Mouse (Mus musculus) neural tube, embryonic 14.5 days (tissue): ENCODE results near the gene Gls2. TPM values are rescaled to one million over a fixed set of nuclear protein-coding genes. Genes with fewer than 3 reads are reported as not detected.

Experiments used
- ATAC-seq: fragments of 200-750 bp; cut with Nextera tagmentation; 2 replicates; pipeline ENCODE4 v1.8.0; 2017; ENCODE audit warnings: low read depth, mild to moderate bottlenecking, moderate TSS enrichment, moderate library complexity
- H3K27ac ChIP-seq: fragments of 300-500 bp; sonication (generic); 2 replicates; pipeline ENCODE4 v1.5.1; 2014; ENCODE audit warnings: low read depth, mild to moderate bottlenecking, control low read depth, low read length, moderate library complexity, mixed read lengths
- H3K27me3 ChIP-seq: fragments of 300-500 bp; sonication (generic); 2 replicates; pipeline ENCODE4 v1.6.1; 2014; ENCODE audit warnings: low read length; ENCODE audit not compliant: control insufficient read depth, insufficient read depth
- H3K36me3 ChIP-seq: fragments of 300-500 bp; sonication (generic); 2 replicates; pipeline ENCODE4 v1.6.1; 2014; ENCODE audit warnings: low read length, mixed read lengths; ENCODE audit not compliant: control insufficient read depth, insufficient read depth
- H3K4me1 ChIP-seq: fragments of 300-500 bp; sonication (generic); 2 replicates; pipeline ENCODE4 v1.6.1; 2014; ENCODE audit warnings: low read length; ENCODE audit not compliant: control insufficient read depth, insufficient read depth
- H3K4me2 ChIP-seq: fragments of 300-500 bp; sonication (generic); 2 replicates; pipeline ENCODE4 v1.6.1; 2014; ENCODE audit warnings: mild to moderate bottlenecking, low read depth, low read length, control low read depth
- H3K4me3 ChIP-seq: fragments of 300-500 bp; sonication (generic); 2 replicates; pipeline ENCODE4 v1.5.1; 2014; ENCODE audit warnings: low read depth, low read length, control low read depth, mixed read lengths
- H3K9ac ChIP-seq: fragments of 300-500 bp; sonication (generic); replicated peaks from 2 replicates; pipeline ENCODE4 v1.6.1; 2014; ENCODE audit warnings: low read depth, mild to moderate bottlenecking, control low read depth, low read length, mixed read lengths
- H3K9me3 ChIP-seq: fragments of 300-500 bp; sonication (generic); 2 replicates; pipeline ENCODE4 v1.6.1; 2016; ENCODE audit warnings: low read length; ENCODE audit not compliant: control insufficient read depth
- WGBS: fragments of 180-500 bp; shearing (Covaris S2); extraction: QIAGEN DNeasy Blood & Tissue Kit; methylation state at CpG from one replicate; pipeline ENCODE4 v1.1.7; 2014; 5-methylcytosine and 5-hydroxymethylcytosine counted together
- polyA plus RNA-seq: library from polyadenylated mRNA; unstranded; fragments of >200 nt; fragmentation: Nextera tagmentation; extraction: Ambion mirVana; gene quantifications from 2 replicates; pipeline ENCODE4 v1.2.1, GENCODE M21; 2014

The Gls2 gene
- polyA plus RNA-seq, 1 experiment from 2014 or later = 2.8 TPM

DNA sequence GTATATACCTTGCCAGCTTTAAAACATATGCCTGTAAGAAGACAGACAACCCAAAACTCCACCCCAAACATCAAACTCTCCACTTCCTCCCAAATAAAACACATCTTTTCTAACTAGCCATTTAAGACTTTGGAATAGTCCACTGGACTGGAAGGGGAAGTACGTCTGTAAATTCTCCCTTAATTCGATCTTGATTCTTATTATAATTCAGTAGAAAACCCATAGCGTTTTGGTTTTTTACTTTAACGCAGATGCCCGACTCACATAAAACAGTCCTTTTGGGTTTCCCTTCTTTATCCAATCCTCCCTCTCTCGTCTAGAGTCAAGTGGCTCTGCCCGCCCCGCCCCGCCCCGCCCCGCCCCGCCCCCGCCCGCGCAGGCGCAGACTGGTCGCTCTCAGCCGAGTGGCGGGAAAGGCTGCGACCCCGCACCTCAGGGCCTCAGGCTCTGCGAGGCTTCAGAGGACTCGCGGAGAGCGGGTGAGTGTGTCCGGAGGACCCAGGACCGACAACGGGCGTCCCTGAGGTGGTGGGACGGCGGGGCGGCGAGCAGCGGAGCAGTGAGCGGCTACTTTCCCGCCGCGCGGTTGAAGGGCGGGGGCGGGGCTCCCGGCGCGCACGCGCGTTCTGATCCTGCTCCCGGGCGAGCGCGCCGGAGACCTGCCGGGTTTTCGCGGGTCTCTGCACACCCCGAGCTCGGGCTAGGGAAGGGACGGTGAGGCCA is 37.6 kb downstream of the Gls2 start, which contains the start of gene Timeless:
Gene Timeless, plus strand, starts transcription at position 369 of the 723 bp plus-strand sequence.
- H3K9me3 ChIP-seq = no peaks in the 10 kb centered on the region
- peak within 1 kb of the TSS; percentile 62 for H3K4me2 ChIP-seq
- H3K36me3 ChIP-seq = no peaks in the 10 kb centered on the region
- 0 out of 2 replicates have a peak, but pooled peaks cover 3% of the 10 kb centered on the region for H3K4me1 ChIP-seq
- ATAC-seq = peak; percentile 91
- H3K27ac ChIP-seq = peak within 1 kb of the TSS; percentile 92
- H3K27me3 ChIP-seq = no peaks in the 10 kb centered on the region
- WGBS = under 1% methylated on average over 53 of the region's 58 CpGs
- H3K4me3 ChIP-seq = peak within 1 kb of the TSS; percentile 78
- peak within 1 kb of the TSS; percentile 80 for H3K9ac ChIP-seq

DNA sequence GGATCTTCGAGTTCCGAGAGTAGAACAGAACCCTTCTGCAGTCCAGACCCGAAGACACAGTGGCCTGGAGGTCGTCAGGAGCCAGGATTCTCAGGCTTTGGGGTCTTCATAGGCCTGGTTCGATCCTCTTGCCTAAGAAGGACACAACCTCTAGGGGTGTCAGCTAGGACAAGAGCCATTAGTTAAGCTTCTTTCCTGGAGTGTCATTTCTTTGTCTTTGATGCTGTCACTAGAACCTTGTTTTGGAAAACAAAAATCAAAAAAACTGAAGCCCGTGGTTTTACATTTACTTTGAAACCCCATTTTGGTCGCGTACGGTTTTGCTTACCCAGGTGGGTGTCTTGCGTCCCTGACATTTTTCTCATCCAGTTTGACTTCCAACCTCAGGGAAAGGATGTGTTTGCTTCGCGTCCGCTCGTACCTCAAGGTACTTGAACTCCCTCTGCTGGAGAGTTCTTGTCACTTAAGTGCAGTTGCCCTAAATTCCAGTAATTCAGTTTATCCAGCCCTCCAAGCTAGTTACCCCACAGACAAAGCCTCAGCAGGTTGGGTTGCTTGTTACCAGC is 38.2 kb downstream of the Gls2 start:
- H3K4me3 ChIP-seq = peak overlapping the region; percentile 78
- peak overlapping the region; percentile 80 for H3K9ac ChIP-seq
- H3K4me2 ChIP-seq = peak overlapping the region; percentile 62
- H3K36me3 ChIP-seq = no peaks in the 10 kb centered on the region
- peak overlapping the region; percentile 92 for H3K27ac ChIP-seq
- 0 out of 2 replicates have a peak, but pooled peaks cover 3% of the 10 kb centered on the region for H3K4me1 ChIP-seq
- 0 out of 2 replicates have a peak, but pooled peaks have one; percentile 32 for ATAC-seq
- 1% methylated on average over 14 of the region's 14 CpGs for WGBS
- H3K27me3 ChIP-seq = no peaks in the 10 kb centered on the region
- no peaks in the 10 kb centered on the region for H3K9me3 ChIP-seq

- H3K36me3 ChIP-seq = no peaks in the 10 kb centered on the region; the same call in 1 of the 2 replicates
- H3K27ac ChIP-seq = no peak overlapping the region
- 78% methylated on average over 4 of the region's 4 CpGs for WGBS
- 0 out of 2 replicates have a peak, but pooled peaks cover 3% of the 10 kb centered on the region for H3K4me1 ChIP-seq
- H3K9me3 ChIP-seq = no peaks in the 10 kb centered on the region
- no peak overlapping the region for H3K4me3 ChIP-seq
- no peaks in the 10 kb centered on the region for H3K27me3 ChIP-seq
- ATAC-seq = no peak
- no peak overlapping the region for H3K4me2 ChIP-seq
- H3K9ac ChIP-seq = no peak overlapping the region
Measured at GRCm38 (mm10) chr10:128236321-128236720, 42.1 kb downstream of the Gls2 start.

GRCm38 (mm10) chr10:128237807-128238480 is 43.7 kb downstream of the Gls2 start:
- H3K36me3 ChIP-seq = no peaks in the 10 kb centered on the region; the same call in 1 of the 2 replicates
- H3K27ac ChIP-seq = no peak overlapping the region
- H3K4me2 ChIP-seq = no peak overlapping the region
- WGBS = 74% methylated on average over 15 of the region's 15 CpGs
- H3K9ac ChIP-seq = no peak overlapping the region
- H3K9me3 ChIP-seq = no peaks in the 10 kb centered on the region
- no peaks in the 10 kb centered on the region for H3K27me3 ChIP-seq
- H3K4me3 ChIP-seq = no peak overlapping the region
- H3K4me1 ChIP-seq = no peaks in the 10 kb centered on the region
- no peak for ATAC-seq

DNA sequence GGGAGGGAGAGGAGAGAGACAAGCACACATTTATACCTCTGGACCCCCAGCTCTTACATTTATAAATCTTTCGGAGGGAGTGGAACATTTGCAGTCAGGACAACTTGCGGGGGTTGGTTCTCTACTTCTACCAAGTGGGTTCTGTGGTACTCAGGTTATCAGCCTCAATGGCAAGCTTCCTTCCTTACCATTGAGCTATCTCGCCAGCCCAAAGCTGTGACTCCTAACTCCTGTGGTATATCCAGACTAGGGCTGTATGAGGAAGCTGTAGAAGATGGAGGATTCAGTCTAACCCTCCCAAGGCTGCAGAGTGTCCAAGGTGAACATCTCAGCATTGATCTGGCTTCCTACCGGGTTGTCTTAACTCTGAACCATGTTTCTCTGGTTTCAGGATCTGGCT is 44.9 kb downstream of the Gls2 start:
- Histone ChIP-seq H3K4me3 (no peak overlapping the region), H3K9ac (no peak overlapping the region), H3K36me3 (peaks cover 4% of the 10 kb centered on the region), H3K27me3 (no peaks in the 10 kb centered on the region), H3K27ac (no peak overlapping the region), H3K4me1 (no peaks in the 10 kb centered on the region), H3K9me3 (no peaks in the 10 kb centered on the region), H3K4me2 (no peak overlapping the region)
- no peak for ATAC-seq
- WGBS = 94% methylated on average over 4 of the region's 4 CpGs

GRCm38 (mm10) chr10:128240131-128240530 is 45.9 kb downstream of the Gls2 start:
- no peak overlapping the region for H3K9ac ChIP-seq
- no peak overlapping the region for H3K27ac ChIP-seq
- H3K36me3 ChIP-seq = peaks cover 12% of the 10 kb centered on the region
- no peaks in the 10 kb centered on the region for H3K4me1 ChIP-seq
- no peak overlapping the region for H3K4me3 ChIP-seq
- H3K27me3 ChIP-seq = no peaks in the 10 kb centered on the region
- WGBS = 96% methylated on average over 18 of the region's 18 CpGs
- no peaks in the 10 kb centered on the region for H3K9me3 ChIP-seq
- no peak overlapping the region for H3K4me2 ChIP-seq
- ATAC-seq = no peak

GRCm38 (mm10) chr10:128243252-128243651 is 49.0 kb downstream of the Gls2 start:
- H3K4me3 ChIP-seq = no peak overlapping the region
- no peak for ATAC-seq
- H3K36me3 ChIP-seq = peaks cover 22% of the 10 kb centered on the region
- H3K27me3 ChIP-seq = no peaks in the 10 kb centered on the region
- H3K4me1 ChIP-seq = no peaks in the 10 kb centered on the region
- no peak overlapping the region for H3K4me2 ChIP-seq
- H3K27ac ChIP-seq = no peak overlapping the region
- H3K9me3 ChIP-seq = no peaks in the 10 kb centered on the region
- H3K9ac ChIP-seq = no peak overlapping the region
- 95% methylated on average over 8 of the region's 8 CpGs for WGBS

DNA sequence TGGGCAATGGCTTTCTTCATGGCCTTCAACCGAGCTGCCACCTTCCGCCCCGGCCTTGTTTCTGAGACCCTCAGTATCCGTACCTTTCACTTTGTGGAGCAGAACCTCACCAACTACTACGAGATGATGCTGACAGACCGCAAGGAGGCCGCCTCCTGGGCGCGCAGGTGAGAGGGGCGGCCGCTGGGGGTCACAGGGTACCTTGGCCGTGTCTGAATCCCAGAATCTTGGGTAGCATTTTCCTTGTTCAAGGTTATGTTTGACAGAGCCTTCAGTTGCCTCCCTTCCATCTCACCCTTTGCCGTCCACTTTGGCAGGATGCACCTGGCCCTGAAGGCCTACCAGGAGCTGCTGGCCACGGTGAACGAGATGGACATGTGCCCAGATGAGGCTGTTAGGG is 49.9 kb downstream of the Gls2 start:
- Histone ChIP-seq H3K36me3 (peaks cover 26% of the 10 kb centered on the region), H3K4me3 (no peak overlapping the region), H3K4me1 (no peaks in the 10 kb centered on the region), H3K9ac (no peak overlapping the region), H3K4me2 (no peak overlapping the region), H3K9me3 (no peaks in the 10 kb centered on the region), H3K27ac (no peak overlapping the region), H3K27me3 (no peaks in the 10 kb centered on the region)
- 93% methylated on average over 15 of the region's 15 CpGs for WGBS
- ATAC-seq = no peak
